Mouse (Mus musculus): Measurements from ENCODE around the gene Tnfsf11.

DNA sequence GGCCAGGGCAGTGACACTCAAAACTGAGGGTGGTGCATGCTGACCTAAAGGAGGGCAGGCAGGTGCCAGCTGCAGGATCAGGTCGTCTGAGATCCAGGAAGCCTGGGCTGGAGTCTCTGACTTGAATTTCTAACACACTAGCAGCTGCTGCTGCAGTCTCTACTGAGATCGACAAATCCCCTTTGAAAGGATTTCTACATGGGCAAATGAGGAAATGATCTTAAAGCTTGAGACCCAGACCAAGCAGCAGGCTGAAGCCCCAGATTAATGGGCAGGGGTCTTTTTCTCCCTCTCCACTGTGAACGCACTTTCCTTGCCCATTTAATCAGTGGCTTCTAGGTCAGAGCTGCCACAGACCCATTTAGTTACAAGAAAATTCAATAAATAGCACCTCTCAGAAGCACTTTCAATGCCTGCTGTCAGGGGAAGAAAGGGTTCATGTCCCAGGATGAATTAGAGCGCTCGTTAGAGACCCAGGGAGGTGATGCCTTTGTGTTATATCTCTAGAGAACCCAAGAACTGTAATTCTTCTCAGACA lies 21.8 kb downstream of the Tnfsf11 start:
- no peak for TF ChIP-seq POLR2A (IDR thresholded peaks at IDR 0.05; ENCODE audit: insufficient read length, low read depth)
- TF ChIP-seq E2F4 (IDR thresholded peaks at IDR 0.05; ENCODE audit: insufficient read depth), result no peak

All from myocyte (in vitro differentiated cells).